Mouse (Mus musculus) hindbrain, embryonic 12.5 days (tissue): ENCODE measurements around the gene Il13ra1. TPM values are rescaled to one million over a fixed set of nuclear protein-coding genes. Genes with fewer than 3 reads are reported as not detected.

Source experiments
- ATAC-seq: fragments of 200-750 bp; cut with Nextera tagmentation; 2 replicates; pipeline ENCODE4 v1.8.0; 2017; ENCODE audit warnings: moderate TSS enrichment; ENCODE audit not compliant: low FRiP score
- H3K27ac ChIP-seq: fragments of 300-500 bp; sonication (generic); 2 replicates; pipeline ENCODE4 v1.5.1; 2016; ENCODE audit warnings: mild to moderate bottlenecking
- H3K27me3 ChIP-seq: fragments of 300-500 bp; sonication (generic); 2 replicates; pipeline ENCODE4 v1.6.1; 2016; ENCODE audit warnings: mild to moderate bottlenecking
- H3K36me3 ChIP-seq: fragments of 300-500 bp; sonication (generic); 2 replicates; pipeline ENCODE4 v1.6.1; 2016; ENCODE audit warnings: mild to moderate bottlenecking
- H3K4me1 ChIP-seq: fragments of 300-500 bp; sonication (generic); 2 replicates; pipeline ENCODE4 v1.6.1; 2016
- H3K4me2 ChIP-seq: fragments of 300-500 bp; sonication (generic); replicated peaks from 2 replicates; pipeline ENCODE4 v1.6.1; 2016; ENCODE audit warnings: mild to moderate bottlenecking
- H3K4me3 ChIP-seq: fragments of 300-500 bp; sonication (generic); 2 replicates; pipeline ENCODE4 v1.5.1; 2016; ENCODE audit warnings: mild to moderate bottlenecking
- H3K9ac ChIP-seq: fragments of 300-500 bp; sonication (generic); 2 replicates; pipeline ENCODE4 v1.6.1; 2016; ENCODE audit warnings: mild to moderate bottlenecking, moderate library complexity
- H3K9me3 ChIP-seq: fragments of 300-500 bp; sonication (generic); replicated peaks from 2 replicates; pipeline ENCODE4 v1.6.1; 2016; ENCODE audit warnings: mild to moderate bottlenecking
- WGBS: fragments of 180-500 bp; shearing (Covaris S2); methylation state at CpG from one replicate; pipeline ENCODE4 v1.1.7; 2016; 5-methylcytosine and 5-hydroxymethylcytosine counted together
- polyA plus RNA-seq: library from polyadenylated mRNA; unstranded; fragments of >200 nt; fragmentation: Nextera tagmentation; extraction: Ambion mirVana; gene quantifications from 2 replicates; pipeline ENCODE4 v1.2.1, GENCODE M21; 2016

Il13ra1 gene
- polyA plus RNA-seq, 1 experiment from 2014 or later, result 5.5 TPM

GRCm38 (mm10) chrX:36211216-36211615 lies 99.3 kb downstream of the Il13ra1 start:
- ATAC-seq, result no peak
- H3K4me1 ChIP-seq, result no peaks in the 10 kb centered on the region
- no peaks in the 10 kb centered on the region for H3K9me3 ChIP-seq
- WGBS, result 86% methylated on average over 3 of the region's 3 CpGs
- no peak overlapping the region for H3K9ac ChIP-seq
- no peak overlapping the region for H3K4me3 ChIP-seq
- H3K36me3 ChIP-seq, result no peaks in the 10 kb centered on the region
- no peak overlapping the region for H3K4me2 ChIP-seq
- H3K27ac ChIP-seq, result no peak overlapping the region
- no peaks in the 10 kb centered on the region for H3K27me3 ChIP-seq

Other genes starting within 250 kb of the Il13ra1 start
- gene Dock11, start 223.3 kb upstream of the Il13ra1 start, polyA plus RNA-seq, result 23.5 and 23.6 TPM in 2 replicates
- gene Zcchc12, start 83.8 kb downstream of the Il13ra1 start, polyA plus RNA-seq, result 69.7 and 73.9 TPM in 2 replicates
- 0.79 and 1.1 TPM in 2 replicates for gene Lonrf3, start 216.2 kb downstream of the Il13ra1 start, polyA plus RNA-seq